Mouse (Mus musculus) left cerebral cortex, postnatal 4 days (tissue): ENCODE data around the gene Rps26. TPM values are rescaled to one million over a fixed set of nuclear protein-coding genes. Genes with fewer than 3 reads are reported as not detected.

Experiments
- DNase-seq: peaks from one replicate; pipeline ENCODE4 v3.0.0-alpha.2; 2022
- intact Hi-C: fragments of 180-260 bp; cut with DNase I; formaldehyde crosslinking; loops from one replicate; pipeline ENCODE4 v1.15.1; 2025
- total RNA-seq, 2 experiments: library from RNA; stranded (reverse); gene quantifications; 2 replicates each; pipeline ENCODE4 v1.2.3; 2021

The Rps26 gene
- total RNA-seq, 2 experiments from 2014 or later: 595 to 651 TPM

DNA sequence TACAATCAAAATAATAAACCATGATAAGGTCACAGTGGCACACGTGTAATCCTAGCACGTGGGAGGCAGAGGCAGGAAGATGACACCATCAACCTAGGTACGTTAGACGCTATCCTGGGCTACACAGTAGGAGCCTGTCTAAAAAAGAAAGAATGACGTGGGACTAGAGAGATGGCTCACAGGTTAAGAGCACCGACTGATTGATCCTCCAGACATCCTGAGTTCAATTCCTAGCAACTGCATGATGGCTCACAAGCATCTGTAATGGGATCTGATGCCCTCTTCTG lies 13.4 kb downstream of the Rps26 start:
- intact Hi-C loops: loop anchor here (5.0 kb wide), 1 partner anchor 56 kb away; no protein-coding TSS in a partner anchor

DNA sequence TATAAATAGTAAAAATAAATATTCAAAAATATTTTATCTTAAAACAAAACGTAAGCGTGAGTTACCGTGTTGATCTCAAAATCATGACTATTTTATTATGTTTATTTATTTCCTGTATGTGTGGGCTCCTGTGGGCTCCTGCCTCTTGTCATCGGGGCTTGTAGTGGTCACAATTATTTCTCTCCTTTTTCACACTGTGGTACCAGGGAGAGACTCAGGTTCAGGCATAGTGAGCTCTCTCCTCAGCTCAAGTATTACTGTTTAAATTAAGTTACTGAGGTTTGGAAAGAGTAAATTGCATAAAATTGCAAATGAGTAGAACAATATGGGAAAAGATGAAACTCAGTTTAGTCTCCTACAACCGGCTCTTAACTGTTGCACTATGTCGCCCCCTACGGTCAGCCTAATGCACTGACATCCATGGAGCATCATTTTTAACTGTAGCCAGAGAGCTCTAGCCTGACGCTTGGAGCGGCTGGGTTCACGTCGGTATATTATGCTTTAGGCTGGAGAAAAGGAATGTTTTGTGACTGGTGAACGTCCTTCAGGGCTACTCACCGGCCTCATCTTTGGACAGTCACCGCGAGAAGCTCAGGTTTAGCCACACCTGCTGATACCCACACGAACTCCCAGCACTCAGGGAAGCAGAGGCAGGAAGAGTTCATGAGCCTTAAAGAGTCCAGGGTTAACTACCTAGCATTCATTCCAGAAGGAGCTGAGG lies 14.0 kb downstream of the Rps26 start:
- intact Hi-C loops: loop anchor here (5.0 kb wide), 1 partner anchor 55 kb away; no protein-coding TSS in a partner anchor
- DNase-seq: peak; percentile 76

More for the DNA sequence above, 13.4 kb downstream of the Rps26 start:
- no peak for DNase-seq

DNA sequence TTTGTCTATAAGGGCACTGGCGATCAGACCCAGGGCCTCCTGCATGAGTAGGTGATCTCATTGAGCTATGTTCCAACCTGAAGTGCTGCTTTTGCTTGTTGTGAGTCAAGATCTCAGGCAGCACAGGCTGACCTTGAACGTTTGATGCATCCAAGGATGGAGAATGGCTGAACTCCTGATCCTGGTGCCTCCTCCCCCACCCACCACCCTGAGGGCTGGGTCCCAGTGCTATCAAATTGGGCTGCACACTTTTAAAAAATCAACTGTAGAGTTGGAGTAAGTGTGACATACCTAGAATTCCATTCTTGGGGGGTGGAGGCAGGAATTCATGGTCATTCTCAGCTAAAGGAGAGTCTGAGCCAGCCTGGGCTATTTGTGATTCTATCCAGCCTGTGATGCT lies 20.1 kb downstream of the Rps26 start:
- intact Hi-C loops: no loop called here
- no peak for DNase-seq

DNA sequence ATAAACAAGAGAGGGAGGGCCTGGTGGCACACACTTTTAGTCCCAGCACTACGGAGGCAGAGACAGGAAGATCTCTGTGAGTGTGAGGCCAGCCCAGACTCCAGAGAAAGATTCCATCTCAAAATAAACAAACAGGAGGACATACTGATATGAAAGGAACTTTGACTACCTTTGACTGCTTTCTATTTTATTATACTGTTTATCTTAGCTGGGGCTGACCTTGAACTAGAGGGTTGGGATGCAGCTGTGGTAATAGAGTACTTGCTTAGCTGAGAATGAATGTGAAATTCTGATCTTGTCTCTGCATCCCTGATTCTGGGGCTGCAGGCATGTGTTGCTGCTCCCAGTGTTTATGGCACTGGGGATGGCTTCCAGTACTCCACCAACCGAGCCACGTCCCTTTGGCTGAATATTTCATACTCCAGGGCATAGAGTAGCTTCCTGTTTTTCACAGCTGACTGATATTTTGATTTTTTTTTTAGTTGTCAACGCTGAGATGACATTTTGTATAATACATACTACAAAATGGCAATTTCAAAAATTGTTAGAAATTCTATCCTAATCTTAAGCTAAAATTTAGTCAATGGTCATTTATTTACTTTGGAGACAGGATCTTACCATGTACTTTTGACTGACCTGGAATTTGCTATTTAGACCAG lies 23.9 kb downstream of the Rps26 start:
- DNase-seq: no peak
- intact Hi-C loops: no loop called here

DNA sequence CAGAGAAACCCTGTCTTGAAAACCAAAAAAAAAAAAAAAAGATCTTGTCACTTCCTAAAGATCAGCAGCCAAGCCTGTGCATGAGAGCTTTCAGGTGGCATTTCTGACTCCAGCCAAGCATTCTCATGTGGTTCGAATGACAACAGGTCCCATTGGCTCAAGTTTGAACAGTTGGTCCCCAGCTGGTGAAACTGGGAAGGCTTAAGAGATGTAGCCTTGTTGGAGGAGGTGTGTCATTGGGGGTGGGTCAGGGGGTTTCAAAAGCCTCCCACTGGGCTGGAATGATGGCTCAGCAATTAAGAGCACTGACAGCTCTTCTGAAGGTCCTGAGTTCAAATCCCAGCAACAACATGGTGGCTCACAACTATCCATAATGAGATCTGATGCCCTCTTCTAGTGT lies 25.0 kb downstream of the Rps26 start:
- DNase-seq: no peak
- intact Hi-C loops: no loop called here

DNA sequence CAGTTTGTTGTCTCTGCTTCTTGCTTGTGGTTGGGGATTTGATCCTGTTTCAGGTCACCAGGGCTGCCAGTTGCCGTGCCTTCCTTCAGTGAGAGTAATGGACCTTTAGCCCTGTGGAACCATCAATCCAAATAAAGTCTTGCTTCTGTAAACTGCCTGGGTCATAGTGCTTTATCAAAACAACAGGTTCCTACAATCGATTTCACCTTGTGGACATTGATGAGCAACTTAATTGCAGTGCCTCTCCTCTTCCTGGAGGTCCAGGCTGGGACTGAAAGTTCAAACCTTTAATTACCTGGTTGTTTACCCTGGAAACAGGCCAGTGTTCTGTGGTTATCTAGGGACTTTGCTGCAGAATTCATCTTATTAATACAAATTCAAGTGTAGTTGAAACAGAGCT lies 28.1 kb downstream of the Rps26 start:
- intact Hi-C loops: no loop called here
- no peak for DNase-seq

DNA sequence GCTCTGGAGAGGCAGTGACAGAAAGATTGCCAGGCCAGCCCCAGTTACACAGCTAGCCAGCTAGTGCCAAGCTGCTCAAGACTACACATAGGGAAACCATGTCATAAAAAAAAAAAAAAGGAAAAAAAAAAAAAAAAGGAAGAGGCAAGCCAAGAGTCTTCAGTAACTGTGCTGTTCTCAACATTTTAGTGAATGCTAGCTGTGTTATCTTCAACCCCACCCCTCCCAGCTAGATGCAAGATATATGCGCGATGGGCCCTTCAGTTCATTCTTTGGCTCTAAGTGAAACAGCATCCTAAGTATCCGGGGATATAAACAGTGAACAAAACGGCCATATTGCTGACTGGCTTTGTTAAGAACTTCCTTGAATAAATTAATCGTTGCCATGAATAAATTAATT lies 33.8 kb downstream of the Rps26 start:
- no peak for DNase-seq
- intact Hi-C loops: no loop called here

DNA sequence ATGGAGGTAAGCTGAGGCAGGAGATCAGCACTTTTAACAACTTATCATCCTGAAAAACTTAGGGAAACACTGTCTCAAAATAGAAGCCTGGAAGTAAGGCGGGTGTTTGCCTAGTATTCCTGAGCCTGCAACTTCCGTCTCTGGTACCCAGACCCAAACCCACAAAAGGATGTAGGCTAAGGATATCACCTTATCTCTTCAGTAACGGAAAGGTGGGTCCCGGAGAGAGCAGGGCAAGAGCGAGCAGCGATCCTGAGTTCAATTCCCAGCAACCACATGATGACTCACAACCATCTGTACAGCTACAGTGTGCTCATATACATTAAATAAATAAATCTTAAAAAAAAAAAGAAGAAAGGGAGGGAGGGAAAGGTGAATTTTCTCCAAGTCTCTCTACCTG lies 35.1 kb downstream of the Rps26 start:
- intact Hi-C loops: no loop called here
- DNase-seq: no peak

DNA sequence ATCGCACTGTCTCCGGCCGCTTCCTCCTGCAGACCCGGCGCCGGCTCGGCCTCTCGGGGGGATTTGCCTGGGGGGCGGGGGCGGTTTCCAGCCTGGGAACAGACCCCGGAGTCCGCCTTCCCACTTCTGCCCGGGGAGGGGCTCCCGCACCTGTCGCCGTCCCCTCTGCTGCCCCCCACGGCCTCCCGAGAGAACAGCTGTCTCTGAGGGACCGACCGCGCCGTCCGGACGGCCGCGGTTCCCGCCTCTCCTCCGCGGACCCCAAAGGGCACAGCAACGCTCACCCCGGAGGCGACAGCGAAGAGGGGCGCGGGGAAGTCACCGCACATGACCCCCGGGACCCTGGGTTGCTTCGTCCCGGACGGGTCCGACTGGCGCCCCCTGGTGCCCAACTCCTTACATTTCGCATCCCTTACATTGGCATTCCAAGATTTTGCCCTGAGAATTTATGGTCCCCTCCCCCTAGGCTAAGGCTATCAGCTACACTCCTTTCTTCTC lies 36.3 kb downstream of the Rps26 start:
- intact Hi-C loops: no loop called here
- DNase-seq: peak; percentile 72

DNA sequence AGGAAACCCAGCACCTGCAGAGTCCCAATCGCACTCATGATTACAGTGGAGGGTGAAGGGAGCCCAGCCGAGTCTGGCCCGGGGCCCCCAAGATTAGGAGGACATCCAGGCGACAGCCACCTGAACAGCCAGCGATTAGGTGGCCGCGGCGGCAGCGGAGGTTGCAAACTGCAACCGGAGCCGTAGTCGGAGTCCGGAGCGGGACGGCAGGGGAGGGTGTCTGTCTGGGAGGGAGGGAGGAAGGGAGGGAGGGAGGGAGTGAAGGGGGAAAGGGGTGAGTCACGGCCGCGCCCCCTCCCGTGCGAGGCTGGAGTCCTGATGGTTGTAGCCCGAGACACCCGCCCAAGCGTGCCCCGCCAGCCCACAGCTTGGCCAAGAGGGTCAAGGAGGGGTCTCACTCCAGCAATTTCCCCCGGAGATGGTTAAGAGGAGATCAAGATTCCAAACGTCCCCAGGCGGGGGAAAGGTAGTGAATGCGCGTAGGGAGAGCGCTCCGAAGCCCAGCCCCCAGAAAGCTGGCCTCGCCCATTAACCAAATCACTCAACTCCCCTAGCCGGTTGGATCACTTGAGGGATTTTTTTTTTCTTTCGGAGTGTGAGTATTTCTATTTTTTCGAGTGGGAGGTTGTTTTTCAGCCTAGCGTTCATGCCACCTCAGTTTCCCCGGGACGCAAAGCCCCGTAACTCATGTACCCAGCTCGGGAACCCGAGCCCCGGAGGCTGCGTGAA lies 36.9 kb downstream of the Rps26 start, which contains the start of gene Erbb3:
Erbb3 (minus strand) TSS at position 189 of the 729 bp plus-strand sequence.
- DNase-seq: peak; percentile 21
- intact Hi-C loops: no loop called here

DNA sequence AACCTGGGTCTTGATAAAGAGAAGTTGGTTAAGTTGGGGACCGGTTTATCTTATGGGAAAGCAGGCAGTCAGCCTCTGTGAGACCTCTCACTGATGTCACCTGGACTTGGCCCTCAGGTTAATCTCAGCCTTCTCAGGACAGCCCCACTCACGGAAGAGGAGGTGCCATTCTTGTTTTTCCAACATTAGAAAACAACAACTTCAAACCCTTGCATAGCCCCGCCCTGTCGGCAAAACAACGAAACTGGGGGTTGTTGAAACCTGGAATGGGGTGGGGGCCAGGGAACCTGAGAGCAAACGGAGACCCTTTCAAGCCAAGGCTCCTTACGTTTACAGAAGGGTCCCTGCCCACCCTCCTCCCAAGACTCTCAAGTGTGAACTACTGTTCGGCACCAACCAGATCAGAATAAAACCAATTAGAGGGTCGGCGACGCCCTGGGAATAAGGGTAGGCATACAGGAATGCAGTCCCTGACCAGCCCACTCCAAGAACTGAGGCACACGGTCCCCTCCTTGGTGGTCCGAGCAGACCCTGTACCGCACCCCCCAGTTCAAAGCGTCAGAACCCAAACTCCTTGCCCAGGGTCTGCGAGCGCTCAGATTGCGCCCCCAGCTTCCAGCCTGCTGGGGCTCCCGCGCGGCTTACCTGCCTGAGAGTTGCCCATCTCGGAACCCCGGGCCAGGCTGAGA lies 37.6 kb downstream of the Rps26 start:
- intact Hi-C loops: no loop called here

DNA sequence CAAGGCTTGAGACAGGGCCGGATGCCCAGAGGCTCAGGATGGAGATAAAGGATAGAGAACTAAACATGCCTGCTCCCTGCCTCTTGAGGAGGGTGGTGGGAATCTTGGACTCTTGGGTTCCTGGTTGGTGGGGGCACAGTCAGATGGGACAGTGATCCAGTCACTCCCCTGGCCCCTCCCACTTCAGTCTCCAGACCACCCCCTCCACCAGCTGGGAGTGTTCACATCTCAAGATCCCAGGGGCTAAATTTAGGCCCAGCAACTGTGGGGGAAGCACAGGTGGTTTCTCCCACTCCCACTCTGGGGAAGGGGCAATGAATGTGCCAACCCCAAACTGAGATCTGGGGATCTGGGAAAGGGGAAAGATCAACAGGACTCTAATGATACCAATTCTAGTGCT lies 38.4 kb downstream of the Rps26 start:
- no peak for DNase-seq
- intact Hi-C loops: no loop called here

More for the DNA sequence above, 37.6 kb downstream of the Rps26 start:
- no peak for DNase-seq

DNA sequence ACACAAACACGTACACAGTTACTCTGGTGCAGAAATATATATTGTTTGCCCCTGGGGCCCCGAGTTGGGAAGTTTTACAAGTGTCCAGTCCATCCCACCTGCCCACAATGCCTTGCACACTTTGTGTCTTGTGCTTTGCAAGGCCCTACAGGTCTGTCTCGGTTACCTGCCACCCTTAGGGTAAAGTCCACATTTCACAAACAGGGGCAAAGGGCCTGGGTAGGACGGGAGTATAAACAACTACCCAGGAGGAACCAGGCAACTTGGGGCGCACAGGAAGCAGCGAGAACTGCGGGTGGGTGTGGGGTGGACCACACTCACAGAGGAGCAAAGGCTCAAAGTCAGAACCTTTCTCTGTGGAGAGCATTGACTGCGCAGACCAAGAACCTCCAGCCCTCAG lies 38.9 kb downstream of the Rps26 start:
- DNase-seq: no peak
- intact Hi-C loops: no loop called here

DNA sequence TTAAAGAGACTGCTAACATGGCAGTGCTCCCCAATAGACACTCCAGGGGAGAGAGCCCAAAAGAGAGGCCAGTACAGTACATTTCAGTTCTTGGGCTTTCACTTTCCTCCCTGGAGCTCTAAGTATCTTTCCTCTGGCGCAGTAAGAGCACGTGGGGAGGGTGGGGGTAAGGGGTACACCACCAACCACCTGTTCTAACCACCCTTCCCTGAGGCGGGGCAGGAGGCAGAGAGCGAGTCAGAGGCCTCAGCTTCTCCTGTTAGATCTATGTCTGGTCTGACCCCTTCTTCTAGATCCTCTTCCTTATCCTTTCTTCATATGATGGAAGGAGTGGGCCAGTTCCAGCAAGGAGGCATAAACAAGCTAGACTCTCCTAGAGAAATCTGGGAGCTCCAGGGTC lies 39.4 kb downstream of the Rps26 start:
- intact Hi-C loops: no loop called here
- DNase-seq: no peak

DNA sequence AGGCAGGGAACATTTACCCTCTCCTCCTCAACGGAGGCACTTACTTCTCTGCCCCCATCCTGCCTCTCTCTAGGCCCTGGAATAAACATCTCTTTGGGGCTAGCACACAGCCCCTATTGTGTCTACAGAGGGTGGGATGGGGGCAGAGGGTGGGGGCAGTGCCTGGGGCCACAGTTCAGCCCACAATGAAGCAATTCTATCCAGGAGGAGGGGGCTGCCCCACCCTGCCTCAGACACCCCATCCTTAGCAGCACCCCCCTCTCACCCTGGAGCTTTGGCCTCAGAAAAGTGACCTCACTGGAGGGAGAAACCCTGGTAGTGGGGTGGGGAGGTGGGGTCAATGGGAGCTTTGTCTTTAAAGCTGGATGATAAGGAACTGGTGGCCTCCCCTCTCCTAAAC lies 40.0 kb downstream of the Rps26 start:
- intact Hi-C loops: no loop called here
- DNase-seq: no peak

DNA sequence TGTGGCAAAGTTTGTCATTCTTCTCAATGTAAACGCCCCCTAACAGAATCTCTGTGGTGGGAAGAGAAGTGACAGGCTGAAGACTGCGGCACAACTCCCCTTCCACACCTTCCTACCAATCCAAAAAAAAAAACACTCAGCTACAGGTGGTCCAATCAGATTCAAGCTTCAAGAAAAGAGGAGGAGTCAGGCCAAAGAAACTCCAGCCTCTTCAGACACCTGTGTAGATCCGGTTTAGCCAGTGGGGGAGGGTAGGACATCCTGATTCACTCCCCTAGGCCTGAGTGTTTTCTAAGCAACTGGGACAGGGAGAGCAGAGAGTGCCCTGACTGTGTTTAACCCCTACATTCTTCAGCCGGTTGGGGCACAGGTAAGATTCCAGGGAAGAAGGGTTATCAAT lies 42.2 kb downstream of the Rps26 start:
- DNase-seq: no peak
- intact Hi-C loops: no loop called here

DNA sequence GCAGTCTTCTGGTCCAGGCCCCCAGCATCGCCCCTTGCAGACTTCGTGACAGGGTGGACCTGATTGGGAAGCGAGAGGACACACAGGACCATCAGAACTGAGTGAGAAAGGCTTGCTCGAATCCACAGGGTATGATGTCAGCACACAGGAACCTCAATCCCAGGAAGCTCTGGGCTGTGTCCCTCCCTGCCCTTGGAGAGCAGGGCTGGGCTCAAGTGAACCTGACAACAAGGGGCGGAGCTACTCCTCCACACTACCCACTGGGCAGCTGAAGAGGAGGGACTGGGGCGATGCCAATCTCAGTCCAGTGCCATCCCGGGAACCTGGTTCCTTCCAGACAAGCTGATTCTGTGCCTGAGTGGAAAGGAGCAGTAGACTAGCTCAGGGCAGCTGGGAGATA lies 42.9 kb downstream of the Rps26 start:
- intact Hi-C loops: no loop called here
- peak; percentile 24 for DNase-seq

DNA sequence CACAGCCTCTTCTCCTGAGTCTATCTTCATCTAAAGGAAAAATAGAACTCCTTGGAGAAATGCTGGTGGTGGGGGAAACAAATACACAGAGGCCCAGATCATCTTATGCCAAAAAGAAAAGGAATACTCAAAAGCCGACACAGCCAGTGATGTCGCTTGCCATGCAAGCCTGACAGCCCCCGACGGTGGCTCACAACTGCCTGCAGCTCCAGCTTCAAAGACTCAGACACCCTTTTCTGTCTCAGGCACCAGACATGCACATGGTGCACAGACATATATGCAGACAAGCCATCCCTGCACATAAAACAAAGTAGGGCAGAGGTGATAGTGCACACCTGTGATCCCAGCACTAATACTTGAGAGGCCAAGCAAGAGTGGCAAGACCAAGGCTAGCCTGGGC lies 46.8 kb downstream of the Rps26 start:
- no peak for DNase-seq
- intact Hi-C loops: no loop called here

DNA sequence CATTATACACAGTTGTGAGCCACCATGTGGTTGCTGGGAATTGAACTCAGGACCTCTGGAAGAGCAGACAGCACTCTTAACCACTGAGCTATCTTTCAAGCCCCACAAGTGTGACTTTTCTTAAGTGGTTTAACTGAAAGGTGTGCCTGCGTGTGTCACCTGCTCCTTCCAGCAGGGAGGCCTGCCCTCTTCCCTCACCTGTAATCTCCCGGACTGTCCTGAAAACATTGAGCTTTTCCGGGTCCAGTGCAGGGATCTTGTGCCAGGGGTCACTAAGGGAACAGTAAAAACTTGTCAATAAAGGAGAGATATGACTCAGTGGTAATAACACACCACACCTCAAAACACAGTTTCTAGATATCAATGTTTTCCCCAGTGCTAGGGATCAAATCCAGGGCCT lies 47.2 kb downstream of the Rps26 start:
- DNase-seq: no peak
- intact Hi-C loops: no loop called here

DNA sequence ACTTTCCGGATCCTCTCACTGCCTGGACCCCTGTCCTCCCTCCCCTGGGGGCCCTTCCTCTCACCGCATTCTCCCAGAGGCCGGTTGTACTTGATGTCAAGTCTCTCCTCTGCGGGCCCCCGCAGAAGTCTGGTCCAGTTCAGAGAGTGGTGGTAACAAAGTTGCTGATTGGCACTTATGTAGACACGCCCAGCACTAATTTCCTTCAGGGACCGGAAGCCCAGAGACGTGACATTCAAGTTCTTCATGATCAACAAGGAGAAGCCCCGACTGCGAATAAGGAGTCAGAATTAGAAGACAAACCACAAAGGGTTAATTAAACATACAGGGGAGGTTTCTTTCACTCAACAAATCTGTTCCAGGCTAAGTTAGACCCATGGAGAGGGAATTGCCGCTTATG lies 48.2 kb downstream of the Rps26 start:
- DNase-seq: no peak
- intact Hi-C loops: no loop called here

DNA sequence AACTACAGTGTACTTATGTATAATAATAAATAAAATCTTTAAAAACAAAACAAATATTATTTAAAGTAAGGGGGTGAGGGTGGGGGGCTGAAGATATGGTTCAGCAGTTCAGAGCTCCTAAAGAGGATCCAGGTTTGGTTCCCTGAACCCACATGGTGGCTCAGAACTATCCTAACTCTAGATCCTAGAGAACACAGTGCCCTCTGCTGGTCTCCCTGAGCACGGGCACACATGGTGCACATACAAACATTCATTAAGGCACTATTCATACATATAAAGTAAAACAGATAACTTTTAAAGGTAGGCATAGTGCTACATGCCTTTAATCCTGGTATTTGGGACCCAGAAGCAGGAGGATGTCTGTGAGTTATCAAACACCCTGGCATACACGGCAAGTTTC lies 51.5 kb downstream of the Rps26 start:
- intact Hi-C loops: no loop called here
- DNase-seq: no peak
